Mouse (Mus musculus) heart, postnatal 0 days (tissue): Measurements from ENCODE around the gene Chchd6.

Experiments used
- CTCF ChIP-seq: IDR thresholded peaks from 2 replicates; pipeline ENCODE4 v1.5.1; 2016; ENCODE audit warnings: antibody characterized with exemption, control low read depth, low read depth
- EP300 ChIP-seq: IDR thresholded peaks from 2 replicates; pipeline ENCODE4 v1.6.1; 2016; ENCODE audit warnings: antibody characterized with exemption, low read depth

- TF ChIP-seq CTCF, result no peak
- TF ChIP-seq EP300, result no peak
Measured at GRCm38 (mm10) chr6:89452976-89453674, 142.3 kb downstream of the Chchd6 start.
